Mouse (Mus musculus) ovary, postnatal 10 days (tissue): ENCODE measurements around the gene Slc12a9.
"Not testable (repeated sequence)": the region's sequence is repeated elsewhere in the genome, so short reads cannot be mapped to it uniquely, and the experiment has no call there.

ENCODE experiments used
- DNase-seq: peaks from one replicate; pipeline ENCODE4 v3.0.0; 2022; ENCODE audit warnings: low spot score

Slc12a9 gene

DNA sequence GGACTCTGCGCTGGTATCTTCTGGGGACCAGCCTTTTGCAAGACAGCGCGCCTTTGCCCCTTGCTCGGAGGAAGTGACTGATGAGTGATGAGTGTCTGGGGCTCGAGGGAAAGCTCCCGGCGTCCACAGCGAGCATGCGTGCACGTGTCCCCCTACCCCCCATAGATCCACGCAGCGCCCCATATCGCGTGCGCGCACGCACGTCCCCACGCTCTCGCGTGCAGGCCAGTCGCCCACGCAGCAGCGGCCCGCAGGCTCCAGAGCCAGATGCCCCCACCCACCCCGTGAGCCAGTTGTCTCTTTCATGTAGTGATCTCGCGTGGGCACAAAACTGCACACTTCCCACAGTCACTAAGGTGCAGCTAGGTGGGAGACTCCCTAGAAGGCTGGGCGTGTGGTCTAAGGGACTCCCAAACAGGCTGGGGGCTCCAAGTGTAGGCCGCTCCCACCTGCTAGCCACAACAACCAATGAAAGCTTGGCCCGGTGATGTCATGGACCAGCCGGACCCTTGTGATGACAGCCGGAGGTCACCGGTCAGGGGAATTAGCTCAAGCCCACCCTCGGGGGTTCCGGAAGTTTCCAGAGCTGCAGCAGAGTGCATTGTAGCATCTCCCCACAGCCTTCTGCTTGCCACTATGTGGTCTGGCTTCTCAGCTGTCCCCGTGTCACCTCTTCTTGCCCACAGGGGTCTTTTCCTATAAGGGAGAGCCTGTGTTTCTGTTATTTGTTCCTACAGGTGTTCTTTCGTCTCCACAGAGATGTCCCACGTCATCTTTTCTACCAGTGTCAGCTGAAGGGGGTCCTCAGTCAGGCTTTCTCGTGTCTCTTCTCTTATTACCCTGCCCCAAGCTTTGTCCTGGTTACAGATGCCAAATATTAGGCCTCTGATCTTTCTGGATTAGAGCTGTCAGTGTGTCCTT is 46.1 kb downstream of the Slc12a9 start, which contains the start of gene Ache:
TSS of gene Ache (plus strand) at position 488 of the 921 bp plus-strand sequence.
- no peak for DNase-seq

DNA sequence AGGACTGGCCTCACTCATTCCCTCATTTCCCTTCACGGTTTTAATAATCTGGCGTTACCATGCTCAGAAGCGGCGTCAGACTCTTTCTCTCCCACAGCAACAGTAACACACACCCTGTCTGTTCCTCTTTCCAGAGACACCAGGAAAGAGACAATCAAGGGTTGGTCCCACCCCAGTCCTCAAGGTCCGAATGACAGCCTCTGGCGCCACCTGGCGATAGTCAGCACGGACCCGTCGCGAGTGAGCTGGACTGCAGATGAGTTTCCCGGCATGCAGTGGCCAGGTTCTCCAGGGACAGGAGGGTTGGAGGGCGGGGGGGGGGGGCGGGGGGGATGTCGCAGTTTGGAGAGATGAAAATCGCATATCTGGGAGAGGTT is 46.8 kb downstream of the Slc12a9 start:
- peak; percentile 67 for DNase-seq

DNA sequence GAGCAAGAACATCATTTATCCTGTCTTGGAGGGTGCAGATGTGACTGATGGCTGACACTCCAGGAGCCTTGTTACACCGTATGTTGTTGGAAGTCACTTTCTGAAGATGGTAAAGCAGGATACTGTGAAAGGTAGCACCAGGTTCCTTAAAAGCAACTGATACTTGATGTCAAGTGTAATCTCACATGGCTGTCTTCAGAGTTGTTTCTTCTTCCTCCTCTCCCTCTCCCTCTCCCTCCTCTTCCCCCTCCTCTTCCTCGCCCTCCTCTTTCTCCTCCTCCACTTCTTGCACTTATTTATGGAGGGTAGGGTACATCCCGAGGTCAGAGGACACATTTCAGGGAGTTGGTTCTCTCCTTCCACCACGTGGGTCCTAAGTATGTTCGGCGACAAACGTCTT is 47.4 kb downstream of the Slc12a9 start:
- DNase-seq = no peak

DNA sequence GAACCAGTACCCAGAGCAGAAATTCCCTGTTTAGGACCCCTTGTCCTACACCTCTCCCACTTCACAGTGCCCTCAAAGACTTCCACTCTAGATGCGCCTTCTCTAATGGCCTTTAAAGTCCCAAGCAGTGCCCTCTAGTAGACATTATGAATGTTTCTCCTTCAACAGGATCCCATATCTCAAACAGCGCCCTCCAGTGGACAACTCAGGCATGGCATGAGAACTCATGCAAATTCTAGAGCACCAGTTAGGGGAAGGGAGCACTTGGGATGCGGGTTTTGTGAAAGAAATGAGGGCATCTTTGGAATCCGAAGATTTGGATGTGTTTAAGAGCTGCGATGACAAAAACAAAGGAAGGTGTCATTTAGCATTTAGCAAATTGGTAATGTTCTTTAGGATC is 48.4 kb downstream of the Slc12a9 start:
- no peak for DNase-seq

DNA sequence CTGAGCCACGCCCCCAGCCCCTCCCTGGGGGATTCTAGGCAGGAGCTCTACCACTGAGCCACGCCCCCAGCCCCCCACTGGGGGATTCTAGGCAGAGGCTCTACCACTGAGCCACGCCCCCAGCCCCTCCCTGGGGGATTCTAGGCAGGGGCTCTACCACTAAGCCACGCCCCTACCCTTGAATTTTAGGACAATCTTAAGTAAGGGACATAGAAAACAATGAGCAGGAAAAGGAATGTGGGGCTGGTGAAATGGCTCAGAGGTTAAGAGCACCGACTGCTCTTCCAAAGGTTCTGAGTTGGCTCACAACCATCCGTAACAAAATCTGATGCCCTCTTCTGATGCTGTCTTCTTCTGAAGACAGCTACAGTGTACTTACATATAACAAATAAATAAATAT is 49.0 kb downstream of the Slc12a9 start:
- not testable (repeated sequence) for DNase-seq

DNA sequence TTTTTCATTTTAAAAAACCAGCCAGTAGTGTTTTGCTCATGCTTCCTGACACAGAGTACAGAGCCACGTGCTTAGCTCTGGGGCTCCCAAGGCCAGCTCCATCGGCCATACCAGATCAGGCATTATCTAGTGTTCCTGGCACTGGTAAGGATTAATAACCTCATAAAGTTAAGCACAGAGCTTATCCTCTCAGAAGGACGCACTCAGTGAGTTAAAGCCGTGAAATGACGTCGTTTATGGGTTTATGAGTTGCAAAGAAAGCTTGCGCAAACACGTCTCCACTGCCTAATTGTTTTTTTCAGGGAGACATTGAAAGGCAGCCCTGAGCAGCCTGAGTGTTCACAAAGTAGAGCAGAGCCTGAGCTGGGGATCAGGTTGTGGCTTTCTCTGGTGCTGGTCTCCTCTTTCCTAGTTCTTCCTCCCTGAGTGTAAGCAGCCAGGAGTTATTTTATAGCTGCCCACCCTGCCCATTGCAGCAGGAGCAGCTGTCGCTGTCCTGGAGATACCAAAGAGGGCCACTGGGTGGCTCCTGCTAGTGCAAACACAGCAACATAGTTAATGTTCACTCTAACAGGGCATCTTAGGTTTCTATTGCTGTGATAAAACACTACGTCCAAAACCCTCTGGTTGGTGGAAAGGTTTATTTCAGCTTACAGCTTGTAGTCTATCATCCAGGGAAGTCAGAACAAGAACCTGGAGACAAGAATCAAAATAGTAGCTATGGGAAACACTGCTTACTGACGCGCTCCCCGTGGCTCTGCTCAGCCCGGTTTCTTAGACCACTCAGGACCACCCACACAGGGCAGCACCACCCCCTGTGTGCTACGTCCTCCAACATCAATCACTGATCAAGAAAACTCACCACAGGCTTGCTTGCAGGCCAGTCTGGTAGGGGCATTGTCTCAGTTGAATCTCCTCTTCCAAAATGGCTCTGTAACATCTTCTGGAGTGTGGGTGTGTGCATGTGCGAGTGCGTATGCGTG is 55.7 kb downstream of the Slc12a9 start:
- no peak for DNase-seq

DNA sequence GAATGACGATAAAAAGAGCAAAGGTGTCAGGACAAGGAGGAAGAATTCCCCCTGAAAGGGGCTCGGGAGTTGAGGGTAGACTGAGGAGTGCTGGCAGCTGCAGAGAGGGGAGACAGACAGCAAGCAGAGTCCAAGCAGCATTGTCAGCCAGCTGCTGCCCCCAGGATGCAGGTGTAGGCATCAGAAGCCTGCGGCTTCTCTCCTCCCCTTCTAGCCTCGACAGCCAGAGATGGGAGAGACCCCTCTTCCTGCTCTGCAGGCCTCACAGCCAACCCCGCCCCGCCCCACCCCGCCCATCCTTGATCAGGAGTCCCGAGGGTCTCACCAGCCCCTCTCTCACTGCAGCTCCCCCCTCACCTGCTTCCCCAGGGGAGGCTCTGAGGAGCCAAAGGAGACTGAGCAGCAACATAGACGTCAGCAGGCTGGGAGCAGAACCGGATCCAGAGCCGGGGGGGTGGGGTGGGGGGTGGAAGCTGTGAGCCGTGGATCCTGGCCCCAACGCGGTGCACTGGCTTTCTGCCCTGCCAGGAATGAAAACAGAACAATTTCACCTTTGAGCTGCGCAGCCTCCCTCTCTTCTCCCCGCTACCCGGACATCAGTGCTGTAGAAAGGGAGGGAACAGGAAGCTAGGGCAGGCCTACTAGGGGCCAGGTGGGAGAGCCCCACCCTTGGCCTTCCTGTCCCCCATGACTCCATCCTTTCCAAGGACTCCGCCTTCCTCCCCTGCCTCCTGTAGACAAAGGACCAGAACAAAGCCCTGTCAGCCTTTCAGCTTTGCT is 65.1 kb downstream of the Slc12a9 start:
- DNase-seq = no peak

DNA sequence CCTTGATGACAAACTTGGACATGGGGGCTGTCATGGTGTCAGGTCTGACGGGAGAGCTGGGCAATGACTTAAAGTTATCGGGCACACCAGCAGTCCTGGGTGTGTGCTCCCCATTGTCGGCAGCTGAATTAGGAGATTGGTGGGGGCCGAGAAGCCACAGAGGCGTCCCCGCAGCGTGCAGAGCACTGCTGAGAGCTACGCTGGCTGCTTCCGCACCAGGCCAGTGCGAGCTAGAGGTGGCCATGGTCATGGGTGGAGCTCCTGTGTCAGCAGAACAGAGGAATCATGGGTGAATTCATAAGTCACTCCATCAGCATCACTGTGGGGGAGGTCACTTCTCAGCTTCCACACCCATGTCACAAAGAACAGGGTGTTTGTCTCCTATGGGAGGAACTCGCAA is 68.6 kb downstream of the Slc12a9 start:
- no peak for DNase-seq
